Mouse (Mus musculus) cerebellum, adult 11 months (tissue): ENCODE data around the gene Tpbpb.
"Not testable (repeated sequence)": the region's sequence is repeated elsewhere in the genome, so short reads cannot be mapped to it uniquely, and the experiment has no call there.

ENCODE experiments used
- DNase-seq: peaks from one replicate; pipeline ENCODE4 v3.0.0; 2022

Tpbpb gene

DNA sequence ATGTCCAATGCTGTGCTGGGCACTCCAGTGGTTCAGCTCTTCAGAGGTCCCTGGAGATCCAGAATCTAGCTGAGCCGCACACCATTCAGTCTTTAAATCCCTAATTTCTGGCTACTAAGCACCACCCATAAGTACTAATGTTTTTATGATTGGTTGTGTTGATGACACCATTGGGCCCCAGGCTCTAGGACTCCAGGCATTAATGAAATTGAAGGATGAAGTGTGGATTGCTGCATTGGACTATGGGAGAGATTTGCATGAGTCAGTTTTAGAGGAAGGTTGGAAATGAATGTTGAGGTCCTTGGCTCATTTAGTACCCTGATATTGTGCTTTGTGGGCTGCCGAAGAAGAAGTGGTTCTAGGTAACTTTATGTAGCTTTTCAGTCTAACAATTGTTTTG, at the start of gene Tpbpb:
Tpbpb (minus strand) TSS at position 101 of the 400 bp plus-strand sequence.
- not testable (repeated sequence) for DNase-seq

DNA sequence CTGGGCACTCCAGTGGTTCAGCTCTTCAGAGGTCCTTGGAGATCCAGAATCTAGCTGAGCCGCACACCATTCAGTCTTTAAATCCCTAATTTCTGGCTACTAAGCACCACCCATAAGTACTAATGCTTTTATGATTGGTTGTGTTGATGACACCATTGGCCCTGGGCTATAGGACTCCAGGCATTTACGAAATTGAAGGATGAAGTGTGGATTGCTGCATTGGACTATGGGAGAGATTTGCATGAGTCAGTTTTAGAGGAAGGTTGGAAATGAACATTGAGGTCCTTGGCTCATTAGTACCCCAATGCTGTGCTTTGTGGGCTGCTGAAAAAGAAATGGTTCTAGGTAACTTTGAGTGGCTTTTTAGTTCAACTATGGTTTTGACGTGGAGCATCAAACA, 37.2 kb upstream of the Tpbpb start, which contains the start of gene Tpbpa:
Tpbpa (minus strand) TSS at position 101 of the 400 bp plus-strand sequence.
- DNase-seq: not testable (repeated sequence)

DNA sequence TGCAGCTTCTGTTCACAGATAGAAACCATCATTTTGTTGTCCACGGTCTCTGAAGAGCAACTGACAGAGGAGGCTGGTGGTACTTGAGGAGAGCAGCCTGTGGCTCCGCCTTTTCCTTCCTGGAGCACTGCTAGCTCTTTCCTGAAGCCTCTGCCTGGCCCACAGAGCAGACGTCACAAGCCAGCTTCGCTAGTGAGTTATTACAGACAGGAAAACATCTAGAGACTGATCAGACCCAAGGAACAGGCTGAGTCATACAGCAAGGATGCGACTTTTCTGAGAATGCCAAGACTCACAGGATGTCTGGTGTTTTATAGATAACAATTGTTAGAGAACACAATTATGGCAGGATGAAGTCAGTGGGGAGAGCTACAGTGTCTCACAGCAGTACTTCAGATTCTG, 31.8 kb upstream of the Tpbpb start, which contains the start of the genes Gm49391 and Ctla2a:
Gm49391 (minus strand) TSS at position 72 of the 402 bp plus-strand sequence.
Ctla2a (minus strand) TSS at position 126 of the 402 bp plus-strand sequence.
- no peak for DNase-seq

DNA sequence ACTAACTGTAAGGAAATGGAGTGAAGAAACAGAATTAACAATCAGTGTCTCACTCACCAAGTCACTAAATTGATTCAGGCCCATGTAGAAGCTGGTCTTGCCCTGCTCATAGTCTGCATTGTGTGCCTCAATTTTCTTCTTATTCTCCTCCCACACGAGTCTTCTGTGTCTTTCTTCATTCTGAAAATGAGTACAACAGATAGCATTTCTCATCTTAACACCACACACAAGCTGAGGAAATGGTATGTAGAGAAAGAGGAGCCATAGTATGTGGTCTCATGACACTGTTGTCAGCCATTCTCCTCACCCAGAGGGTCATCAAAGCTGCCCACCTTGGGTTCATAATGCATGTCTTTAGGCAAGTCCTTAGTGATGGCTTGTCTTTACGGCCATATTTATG, 30.8 kb upstream of the Tpbpb start, which contains the start of gene Gm49393:
Gm49393 (minus strand) TSS at position 101 of the 400 bp plus-strand sequence.
- not testable (repeated sequence) for DNase-seq

DNA sequence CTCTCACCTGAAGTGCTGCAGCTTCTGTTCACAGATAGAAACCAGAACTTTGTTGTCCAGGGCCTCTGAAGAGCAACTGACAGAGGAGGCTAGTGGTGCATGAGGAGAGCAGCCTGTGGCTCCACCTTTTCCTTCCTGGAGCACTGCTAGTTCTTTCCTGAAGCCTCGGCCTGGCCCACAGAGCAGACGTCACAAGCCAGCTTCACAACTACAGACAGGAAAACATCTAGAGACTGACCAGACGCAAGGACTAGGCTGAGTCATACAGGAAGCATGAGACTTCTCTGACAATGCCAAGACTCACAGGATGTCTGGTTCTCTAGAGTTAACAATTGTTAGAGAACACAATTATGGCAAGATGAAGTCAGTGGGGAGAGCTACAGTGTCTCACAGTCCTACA, 7.4 kb downstream of the Tpbpb start, which contains the start of gene Ctla2b:
Ctla2b (minus strand) TSS at position 120 of the 400 bp plus-strand sequence.
- DNase-seq: no peak

- not testable (repeated sequence) for DNase-seq
Measured at GRCm38 (mm10) chr13:60896794-60897193, 7.9 kb downstream of the Tpbpb start, which contains the start of gene Gm49392. Gene Gm49392, minus strand, starts transcription at chr13:60896894.

DNA sequence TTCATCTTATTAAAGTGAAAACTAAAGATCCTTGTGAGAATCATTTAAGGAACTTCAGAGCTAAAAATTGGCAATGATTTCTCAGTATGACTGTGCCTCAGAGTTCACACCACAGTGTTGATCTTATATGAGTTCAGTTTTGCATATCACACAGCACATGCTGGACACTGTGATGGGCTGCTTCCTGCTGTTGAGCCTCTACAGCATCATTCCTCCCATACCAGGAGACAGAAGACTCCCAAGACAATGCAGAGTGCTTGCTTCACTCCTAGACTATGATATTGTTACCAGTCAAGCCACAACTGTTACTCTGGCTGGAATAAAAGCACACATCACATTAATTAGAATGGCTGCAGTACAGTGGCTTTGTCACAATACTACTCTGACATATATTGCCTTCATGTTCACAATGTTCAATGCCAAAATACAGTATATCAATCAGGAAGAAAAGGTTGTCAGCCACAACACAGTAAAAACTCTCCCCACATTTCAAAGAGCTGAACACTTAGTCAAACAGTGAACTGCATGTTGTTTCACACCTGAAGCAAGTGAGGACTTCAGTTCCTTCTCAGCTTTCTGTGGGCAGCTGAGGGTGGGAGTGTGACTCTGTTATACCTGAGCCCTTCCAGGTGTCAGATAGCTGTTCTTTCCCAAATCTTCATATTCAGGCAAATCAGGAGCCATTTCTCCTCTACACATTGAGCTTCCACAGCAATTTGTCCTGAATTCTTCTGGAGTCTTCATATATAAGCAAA, 9.1 kb downstream of the Tpbpb start:
- no peak for DNase-seq

DNA sequence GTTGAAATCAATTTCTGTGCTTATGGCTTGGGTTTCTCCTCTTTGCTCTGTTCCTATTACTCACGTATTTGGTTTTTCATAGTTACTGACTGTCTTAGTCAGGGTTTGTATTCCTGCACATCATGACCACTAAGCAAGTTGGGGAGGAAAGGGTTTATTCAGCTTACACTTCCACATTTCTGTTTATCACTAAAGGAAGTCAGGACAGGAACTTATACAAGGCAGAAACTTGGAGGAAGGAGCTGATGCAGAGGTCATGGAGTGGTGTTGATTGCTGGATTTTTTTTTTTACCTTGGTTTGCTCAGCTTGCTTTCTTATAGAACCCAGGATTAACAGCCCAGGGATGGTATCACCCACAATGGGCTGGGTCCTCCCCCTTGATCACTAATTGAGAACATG, 12.4 kb downstream of the Tpbpb start:
- no peak for DNase-seq

DNA sequence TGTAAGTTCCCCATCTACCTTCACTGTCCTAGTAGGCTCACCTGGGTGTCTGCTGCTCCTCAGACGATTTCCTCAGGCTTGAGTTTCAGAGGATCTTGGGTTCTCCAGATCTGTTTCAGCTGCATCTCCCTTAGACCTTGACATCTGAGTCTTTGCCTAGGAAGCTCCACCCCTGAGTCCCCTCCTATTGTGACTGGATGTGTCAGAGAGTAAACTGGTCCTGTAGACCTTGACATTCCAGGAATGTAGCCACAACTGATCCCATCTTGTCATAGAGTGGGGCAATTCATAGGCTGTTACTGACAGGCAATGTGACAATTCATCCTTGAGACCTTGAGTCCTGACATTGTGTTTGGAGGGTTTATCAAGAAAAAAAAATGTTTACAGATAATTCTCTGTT, 40.4 kb downstream of the Tpbpb start, which contains the start of gene 4930486L24Rik:
4930486L24Rik (minus strand) TSS at position 195 of the 400 bp plus-strand sequence.
- no peak for DNase-seq
